Mouse (Mus musculus) E14TG2a.4 (cell line): ENCODE measurements at regions not wholly inside any gene's neighbourhood (a gene's known extent, or its start where the extent isn't known, plus 50 kb on each side); places are given as distances from the start of the nearest gene placed in this dataset.

Experiments used
- CTCF ChIP-seq: conservative IDR thresholded peaks from 2 replicates; pipeline ENCODE4 v1.5.1; 2014; ENCODE audit warnings: low read length
- POU5F1 ChIP-seq: IDR thresholded peaks from 2 replicates; pipeline ENCODE4 v1.6.1; 2014; ENCODE audit warnings: low read length, borderline replicate concordance

- TF ChIP-seq CTCF (no peak), POU5F1 (no peak)
These were observed 513.3 kb upstream of the Igfbp7 start for GRCm38 (mm10) chr5:77921186-77921585.
